Mouse (Mus musculus) stomach, embryonic 14.5 days (tissue): ENCODE measurements at regions not wholly inside any gene's neighbourhood (a gene's known extent, or its start where the extent isn't known, plus 50 kb on each side); places are given as distances from the start of the nearest gene placed in this dataset.

ENCODE experiments used
- ATAC-seq: fragments of 200-750 bp; cut with Nextera tagmentation; 2 replicates; pipeline ENCODE4 v1.8.0; 2017; ENCODE audit warnings: low read depth, moderate TSS enrichment; ENCODE audit not compliant: insufficient number of reproducible peaks, insufficient read depth, low FRiP score
- H3K27ac ChIP-seq: fragments of 300-500 bp; sonication (generic); 2 replicates; pipeline ENCODE4 v1.5.1; 2014; ENCODE audit warnings: mild to moderate bottlenecking, low read length, moderate library complexity, mixed read lengths
- H3K27me3 ChIP-seq: fragments of 300-500 bp; sonication (generic); 2 replicates; pipeline ENCODE4 v1.6.1; 2014; ENCODE audit warnings: low read length, control low read depth, mixed read lengths; ENCODE audit not compliant: control insufficient read depth, insufficient read depth
- H3K36me3 ChIP-seq: fragments of 300-500 bp; sonication (generic); 2 replicates; pipeline ENCODE4 v1.6.1; 2014; ENCODE audit warnings: mild to moderate bottlenecking, control low read depth, low read length, moderate library complexity, mixed read lengths; ENCODE audit not compliant: control insufficient read depth, insufficient read depth
- H3K4me1 ChIP-seq: fragments of 300-500 bp; sonication (generic); 2 replicates; pipeline ENCODE4 v1.6.1; 2014; ENCODE audit warnings: low read length, control low read depth, mixed read lengths; ENCODE audit not compliant: control insufficient read depth, insufficient read depth
- H3K4me2 ChIP-seq: fragments of 300-500 bp; sonication (generic); replicated peaks from 2 replicates; pipeline ENCODE4 v1.6.1; 2014; ENCODE audit warnings: low read depth, low read length, control low read depth
- H3K4me3 ChIP-seq: fragments of 300-500 bp; sonication (generic); 2 replicates; pipeline ENCODE4 v1.5.1; 2014; ENCODE audit warnings: low read depth, low read length, control low read depth
- H3K9ac ChIP-seq: fragments of 300-500 bp; sonication (generic); replicated peaks from 2 replicates; pipeline ENCODE4 v1.6.1; 2014; ENCODE audit warnings: low read depth, mild to moderate bottlenecking, control low read depth, low read length, moderate library complexity, mixed read lengths
- H3K9me3 ChIP-seq: fragments of 300-500 bp; sonication (generic); 2 replicates; pipeline ENCODE4 v1.6.1; 2016; ENCODE audit warnings: low read depth, low read length, control low read depth; ENCODE audit not compliant: control insufficient read depth
- WGBS: fragments of 180-500 bp; shearing (Covaris S2); extraction: QIAGEN DNeasy Blood & Tissue Kit; methylation state at CpG from one replicate; pipeline ENCODE4 v1.1.7; 2014; 5-methylcytosine and 5-hydroxymethylcytosine counted together

DNA sequence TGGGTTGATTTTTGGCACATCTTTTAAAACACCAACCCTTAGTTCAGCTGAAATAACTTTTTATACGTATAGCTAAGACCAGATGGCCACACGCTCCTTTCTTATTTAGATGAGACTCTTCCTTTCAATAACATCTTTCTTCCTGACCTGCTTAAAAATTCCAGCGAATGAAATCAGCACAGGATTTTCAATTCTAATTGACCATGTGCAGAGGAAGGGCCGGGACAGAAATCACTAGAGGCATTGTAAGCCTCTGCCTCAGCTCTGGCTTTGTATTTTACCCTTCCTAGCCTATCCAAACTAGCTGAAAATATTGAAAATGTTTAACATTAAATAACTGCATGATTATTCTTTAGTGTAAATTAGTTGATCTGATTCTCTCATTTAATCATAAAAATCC lies 272.2 kb downstream of the Ptprc start:
- Histone ChIP-seq H3K4me2 (0 out of 2 replicates have a peak overlapping the region, but pooled peaks have one; percentile 4), H3K9ac (no peak overlapping the region), H3K27ac (no peak overlapping the region), H3K27me3 (no peaks in the 10 kb centered on the region), H3K36me3 (no peaks in the 10 kb centered on the region), H3K4me1 (peaks cover 6% of the 10 kb centered on the region), H3K9me3 (no peaks in the 10 kb centered on the region), H3K4me3 (no peak overlapping the region)
- WGBS = 51% methylated on average over 4 of the region's 4 CpGs
- ATAC-seq = no peak

DNA sequence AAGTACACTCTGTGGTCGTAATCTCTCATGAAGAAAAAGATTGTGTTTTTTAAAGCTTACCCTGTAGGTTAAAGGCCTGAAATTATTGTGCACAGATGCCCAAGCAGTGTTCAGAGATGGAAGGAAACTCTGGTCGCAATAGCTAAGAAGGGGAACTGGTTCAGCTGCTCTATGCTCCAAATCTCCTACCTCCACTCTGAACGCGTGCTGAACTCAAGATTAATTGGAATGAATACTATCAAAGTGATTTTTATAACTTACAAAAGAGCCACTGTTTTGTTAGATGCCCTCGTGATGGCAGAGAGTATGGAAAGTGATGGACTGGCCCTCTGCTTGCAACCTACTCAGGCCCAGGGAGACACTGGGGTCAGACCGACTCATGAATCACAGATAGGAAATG lies 272.6 kb downstream of the Ptprc start:
- ATAC-seq = no peak
- Histone ChIP-seq H3K9me3 (no peaks in the 10 kb centered on the region), H3K36me3 (no peaks in the 10 kb centered on the region), H3K4me3 (no peak overlapping the region), H3K27me3 (no peaks in the 10 kb centered on the region), H3K9ac (no peak overlapping the region), H3K27ac (no peak overlapping the region), H3K4me2 (peak overlapping the region; percentile 61; the same call in 1 of the 2 replicates), H3K4me1 (peaks cover 6% of the 10 kb centered on the region)
- 51% methylated on average over 6 of the region's 6 CpGs for WGBS

DNA sequence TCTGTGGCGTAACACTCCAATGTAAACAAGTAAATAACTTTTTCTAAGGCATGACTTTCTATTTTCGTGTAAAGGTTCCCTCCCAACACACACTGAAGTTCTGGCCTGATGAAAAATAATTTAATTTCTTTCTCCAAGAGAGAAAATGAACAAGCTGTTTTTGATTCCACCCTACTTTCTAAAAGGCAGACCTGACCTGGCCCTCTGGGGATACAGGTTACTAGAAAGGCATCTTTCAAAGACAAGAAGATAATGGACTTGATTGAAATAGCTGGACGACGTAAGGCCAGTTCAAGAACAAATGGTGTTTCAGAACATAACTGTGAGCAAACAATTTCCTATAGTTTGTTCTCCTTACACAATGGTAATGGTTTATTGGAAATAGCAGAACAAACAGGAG lies 273.5 kb downstream of the Ptprc start:
- H3K9me3 ChIP-seq = no peaks in the 10 kb centered on the region
- H3K4me2 ChIP-seq = peak overlapping the region; percentile 61
- 64% methylated on average over 4 of the region's 4 CpGs for WGBS
- H3K4me3 ChIP-seq = no peak overlapping the region
- H3K27me3 ChIP-seq = no peaks in the 10 kb centered on the region
- H3K9ac ChIP-seq = no peak overlapping the region
- H3K36me3 ChIP-seq = no peaks in the 10 kb centered on the region
- no peak for ATAC-seq
- no peak overlapping the region for H3K27ac ChIP-seq
- H3K4me1 ChIP-seq = peaks cover 6% of the 10 kb centered on the region

DNA sequence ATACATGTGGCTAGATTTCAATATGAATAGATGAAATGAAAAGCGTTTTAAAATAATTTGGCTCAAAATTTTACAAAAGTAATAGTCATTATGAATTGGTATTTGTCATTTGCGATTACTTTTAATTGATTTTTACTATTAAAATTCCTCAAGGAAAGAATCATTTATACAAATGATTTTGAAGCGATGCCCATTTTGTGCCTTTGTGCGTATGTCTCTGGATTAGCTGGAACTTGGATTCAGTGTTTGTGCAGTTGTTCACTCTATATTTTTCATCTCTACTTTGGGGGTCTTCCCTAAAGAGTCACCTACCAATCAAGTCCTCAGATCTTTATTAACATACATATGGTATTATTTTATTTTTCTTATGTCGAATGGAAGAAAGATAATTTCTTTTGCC lies 274.3 kb downstream of the Ptprc start:
- Histone ChIP-seq H3K4me3 (peak overlapping the region; percentile 65), H3K9ac (peak overlapping the region; percentile 71), H3K27me3 (no peaks in the 10 kb centered on the region), H3K27ac (peak overlapping the region; percentile 94; the same call in 1 of the 2 replicates), H3K4me2 (peak overlapping the region; percentile 61), H3K36me3 (no peaks in the 10 kb centered on the region), H3K9me3 (no peaks in the 10 kb centered on the region), H3K4me1 (peaks cover 6% of the 10 kb centered on the region)
- ATAC-seq = no peak
- 51% methylated on average over 5 of the region's 5 CpGs for WGBS

DNA sequence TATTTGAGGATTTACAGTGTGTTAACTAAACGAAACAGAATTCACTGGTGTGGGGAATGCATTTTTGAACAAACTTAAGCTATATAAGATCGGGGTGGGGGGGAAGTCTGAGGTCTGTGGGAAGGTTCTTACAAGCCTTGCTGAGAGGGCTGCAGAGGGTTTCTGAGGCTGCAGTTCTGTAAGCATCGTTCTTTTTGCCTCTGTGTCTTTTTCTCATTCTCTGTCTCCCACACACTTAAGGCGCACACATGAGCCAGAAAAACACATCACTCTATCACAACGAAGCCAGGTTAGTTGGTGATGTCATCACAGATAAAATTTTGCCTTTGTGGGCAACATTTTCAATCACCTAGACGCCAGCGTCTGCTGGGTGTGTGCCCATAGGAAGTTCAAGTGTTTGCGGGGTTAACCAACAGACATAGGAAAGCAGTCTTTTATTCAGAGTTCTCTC lies 274.9 kb downstream of the Ptprc start:
- Histone ChIP-seq H3K36me3 (no peaks in the 10 kb centered on the region), H3K9me3 (no peaks in the 10 kb centered on the region), H3K4me2 (peak overlapping the region; percentile 61), H3K4me3 (peak overlapping the region; percentile 65), H3K27ac (peak overlapping the region; percentile 94; the same call in 1 of the 2 replicates), H3K4me1 (peaks cover 3% of the 10 kb centered on the region), H3K9ac (peak overlapping the region; percentile 71), H3K27me3 (no peaks in the 10 kb centered on the region)
- ATAC-seq = no peak
- 3% methylated on average over 8 of the region's 8 CpGs for WGBS

DNA sequence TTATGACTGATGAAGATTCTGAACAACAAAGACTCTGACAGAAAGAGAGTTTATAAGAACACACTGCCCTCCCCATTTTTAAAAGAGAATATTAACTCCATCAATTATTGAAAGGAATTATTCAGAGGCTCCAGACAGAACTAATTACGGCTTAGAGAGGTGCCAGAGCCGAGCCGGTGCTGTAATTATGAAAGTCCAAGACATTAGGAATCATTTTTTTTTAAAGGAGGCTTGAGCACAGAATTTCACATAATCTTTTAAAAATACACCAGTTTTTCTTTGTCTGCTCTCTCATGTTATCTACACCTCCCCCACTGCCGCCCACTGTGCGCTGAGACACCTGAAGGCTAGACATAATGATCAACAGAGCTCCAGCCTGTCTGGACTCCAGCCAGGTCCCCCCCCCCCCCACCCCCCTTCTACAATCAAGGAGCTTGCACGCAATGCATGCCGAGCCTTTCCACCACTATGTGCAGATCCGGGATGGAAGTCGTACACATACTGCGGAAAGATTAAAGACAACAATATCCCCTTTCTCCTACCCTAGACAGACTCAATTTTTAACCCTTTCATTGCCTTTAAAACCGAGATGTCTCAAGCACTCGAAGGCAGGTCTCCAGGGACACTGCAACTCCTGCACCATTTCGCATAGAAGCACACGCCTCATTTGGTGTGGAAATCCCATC lies 275.4 kb downstream of the Ptprc start:
- Histone ChIP-seq H3K4me3 (peak overlapping the region; percentile 65), H3K4me1 (no peaks in the 10 kb centered on the region), H3K27me3 (no peaks in the 10 kb centered on the region), H3K27ac (peak overlapping the region; percentile 94), H3K36me3 (no peaks in the 10 kb centered on the region), H3K9ac (peak overlapping the region; percentile 71), H3K4me2 (peak overlapping the region; percentile 61), H3K9me3 (no peaks in the 10 kb centered on the region)
- peak; percentile 89 for ATAC-seq
- WGBS = under 1% methylated on average over 14 of the region's 14 CpGs

DNA sequence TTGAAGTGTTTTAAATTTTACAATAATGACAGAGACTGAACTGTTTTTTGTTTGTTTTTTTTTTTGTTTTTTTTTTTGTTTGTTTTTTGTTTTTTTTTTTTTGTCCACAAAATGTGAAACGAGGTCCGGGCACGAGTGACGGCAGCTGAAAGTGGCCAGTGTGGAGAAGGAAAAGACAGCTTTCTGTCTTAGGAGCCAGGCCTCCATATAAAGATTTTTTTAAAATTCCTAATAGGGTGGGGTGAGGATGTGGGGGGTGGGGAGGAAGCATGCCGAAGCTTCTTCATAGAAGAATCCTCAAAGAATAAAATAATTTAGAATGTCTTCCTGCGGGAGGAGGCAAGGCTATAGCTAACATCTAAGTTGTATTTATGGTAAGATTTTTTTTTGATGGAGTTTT lies 276.2 kb downstream of the Ptprc start:
- H3K9me3 ChIP-seq = no peaks in the 10 kb centered on the region
- under 1% methylated on average over 6 of the region's 6 CpGs for WGBS
- H3K27me3 ChIP-seq = no peaks in the 10 kb centered on the region
- peak overlapping the region; percentile 71 for H3K9ac ChIP-seq
- peak overlapping the region; percentile 65 for H3K4me3 ChIP-seq
- H3K4me1 ChIP-seq = no peaks in the 10 kb centered on the region
- H3K4me2 ChIP-seq = peak overlapping the region; percentile 61
- no peak for ATAC-seq
- peak overlapping the region; percentile 94 for H3K27ac ChIP-seq
- no peaks in the 10 kb centered on the region for H3K36me3 ChIP-seq

DNA sequence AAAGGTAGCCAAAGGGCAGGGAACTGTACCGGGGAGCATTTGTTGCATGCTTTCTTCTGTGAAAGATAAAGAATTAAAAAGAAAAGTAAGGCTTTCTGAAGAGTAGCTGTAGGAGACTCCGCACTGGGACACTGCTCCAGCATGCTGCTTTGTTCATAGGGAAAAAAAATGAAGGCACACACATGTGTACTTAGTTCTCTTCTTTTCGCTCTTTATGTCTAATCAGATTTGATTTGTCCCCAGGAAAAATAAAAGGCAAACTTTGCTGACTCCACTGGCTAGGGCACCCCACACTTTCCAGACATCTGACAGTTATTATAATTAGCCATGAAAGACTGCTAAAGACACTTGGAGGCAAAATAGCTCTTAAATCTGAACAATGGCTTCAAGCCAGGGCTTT lies 276.6 kb downstream of the Ptprc start:
- Histone ChIP-seq H3K4me3 (peak overlapping the region; percentile 65), H3K36me3 (no peaks in the 10 kb centered on the region), H3K27ac (peak overlapping the region; percentile 94), H3K4me2 (peak overlapping the region; percentile 61), H3K9ac (peak overlapping the region; percentile 71), H3K4me1 (no peaks in the 10 kb centered on the region), H3K27me3 (no peaks in the 10 kb centered on the region), H3K9me3 (no peaks in the 10 kb centered on the region)
- WGBS = 0% methylated on average over 3 of the region's 3 CpGs
- ATAC-seq = no peak

DNA sequence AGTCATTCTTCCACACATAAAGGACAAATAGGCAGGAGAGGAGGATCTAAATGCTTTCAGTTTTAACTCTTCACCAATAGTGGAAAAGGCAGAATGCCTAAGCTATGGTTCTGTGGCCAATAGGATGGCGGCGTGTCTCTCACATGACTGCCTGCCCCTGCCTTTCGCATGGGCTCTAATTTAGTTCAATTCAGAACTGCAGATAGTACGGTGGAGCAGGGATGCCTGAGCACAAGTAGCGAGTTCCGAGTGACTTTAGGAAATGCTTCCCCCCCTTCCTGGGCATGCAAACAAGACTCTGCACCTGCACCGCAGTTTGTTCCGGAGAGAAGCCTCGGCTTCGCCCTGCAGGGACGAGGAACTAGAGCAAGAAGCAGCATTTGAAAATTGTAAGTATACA lies 277.1 kb downstream of the Ptprc start:
- ATAC-seq = peak; percentile 95
- WGBS = under 1% methylated on average over 11 of the region's 11 CpGs
- Histone ChIP-seq H3K4me1 (no peaks in the 10 kb centered on the region), H3K4me3 (peak overlapping the region; percentile 65), H3K4me2 (peak overlapping the region; percentile 61), H3K9me3 (no peaks in the 10 kb centered on the region), H3K9ac (peak overlapping the region; percentile 71), H3K27me3 (no peaks in the 10 kb centered on the region), H3K36me3 (no peaks in the 10 kb centered on the region), H3K27ac (peak overlapping the region; percentile 94)
